Mouse (Mus musculus) hematopoietic stem cell, adult 5-6 weeks (primary cell): ENCODE results near the gene Snapc2. TPM values are rescaled to one million over a fixed set of nuclear protein-coding genes. Genes with fewer than 3 reads are reported as not detected.

Experiments used
- total RNA-seq: library from RNA; stranded (forward); fragments of 172-1452, 232-1000 nt; gene quantifications from 2 replicates; pipeline ENCODE4 v1.2.3, GENCODE M21; 2017

Snapc2 gene
- total RNA-seq, 1 experiment from 2014 or later: 12.8 TPM

Other genes with a start within 250 kb of the Snapc2 start
- 0.19 TPM in 1 of 2 replicates, not detected in the other for gene Cd209f, start 147.2 kb upstream of the Snapc2 start, total RNA-seq
- 1.1 TPM in 1 of 2 replicates, not detected in the other for gene Cd209g, start 119.0 kb upstream of the Snapc2 start, total RNA-seq
- 9.3 and 14.3 TPM in 2 replicates for gene Evi5l, start 86.5 kb upstream of the Snapc2 start, total RNA-seq
- gene Prr36, start 35.6 kb upstream of the Snapc2 start, total RNA-seq: 0.30 and 0.63 TPM in 2 replicates
- not detected in 2 replicates for gene Lrrc8e, start 26.3 kb upstream of the Snapc2 start, total RNA-seq
- 35.7 and 51.6 TPM in 2 replicates for gene Map2k7, start 14.3 kb upstream of the Snapc2 start, total RNA-seq
- gene Gm49320, start 14.2 kb upstream of the Snapc2 start, total RNA-seq: 1.3 TPM in 1 of 2 replicates, not detected in the other
- 1.6 and 6.0 TPM in 2 replicates for gene Tgfbr3l, start 4.9 kb upstream of the Snapc2 start, total RNA-seq
- gene Ctxn1, start 6.2 kb downstream of the Snapc2 start, total RNA-seq: 4.7 and 7.3 TPM in 2 replicates
- gene Timm44, start 22.8 kb downstream of the Snapc2 start, total RNA-seq: 126 and 143 TPM in 2 replicates
- 9.6 and 13.9 TPM in 2 replicates for gene Ccl25, start 72.1 kb downstream of the Snapc2 start, total RNA-seq
- gene Elavl1, start 72.3 kb downstream of the Snapc2 start, total RNA-seq: 67.0 and 88.5 TPM in 2 replicates
- gene Cers4, start 239.9 kb downstream of the Snapc2 start, total RNA-seq: 13.3 and 18.8 TPM in 2 replicates